Mouse (Mus musculus) erythroblast, embryonic 14.5 days (primary cell): ENCODE results near the gene Gstt1.

Experiments used
- GATA1 ChIP-seq: IDR thresholded peaks from 2 replicates; pipeline ENCODE4 v1.6.1; 2012; ENCODE audit warnings: low read length, inconsistent platforms, mixed read lengths
- TAL1 ChIP-seq: IDR thresholded peaks from 3 replicates; pipeline ENCODE4 v1.6.1; 2012; ENCODE audit warnings: low read length, inconsistent platforms, mixed read lengths

- TF ChIP-seq GATA1 (no peak), TAL1 (no peak)
Observed at GRCm38 (mm10) chr10:75804217-75804616, 5.8 kb upstream of the Gstt1 start.
